Mouse (Mus musculus) thymus, adult 18-20 months (tissue): ENCODE data around the gene Gm4201.
"Not testable (repeated sequence)": the region's sequence is repeated elsewhere in the genome, so short reads cannot be mapped to it uniquely, and the experiment has no call there.

ENCODE experiments used
- DNase-seq, 2 experiments: peaks; one replicate each; pipeline ENCODE4 v3.0.0; 2022; ENCODE audit warnings: mixed read lengths in 2 of 2

The Gm4201 gene

DNA sequence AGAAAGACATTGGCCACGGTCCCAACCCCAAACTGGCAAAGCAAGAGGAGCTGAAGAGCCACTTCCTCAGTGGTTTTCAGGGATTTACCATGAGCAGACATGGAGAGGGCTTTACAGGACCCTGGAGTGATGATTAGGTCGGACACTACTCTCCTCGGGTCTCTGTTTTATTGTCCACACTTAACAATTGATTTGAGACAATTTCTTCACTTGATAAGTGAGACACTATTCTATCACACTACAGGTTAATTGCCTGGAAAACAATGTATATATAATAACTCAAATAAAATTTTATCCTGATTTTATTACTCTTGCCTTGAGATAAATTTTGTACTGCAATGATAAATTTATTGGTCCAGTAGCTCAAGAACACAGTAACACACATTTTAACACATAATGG, at the start of gene Gm4201:
Gene Gm4201 (minus strand): TSS at position 101 of the 400 bp plus-strand sequence.
- not testable (repeated sequence) for DNase-seq

DNA sequence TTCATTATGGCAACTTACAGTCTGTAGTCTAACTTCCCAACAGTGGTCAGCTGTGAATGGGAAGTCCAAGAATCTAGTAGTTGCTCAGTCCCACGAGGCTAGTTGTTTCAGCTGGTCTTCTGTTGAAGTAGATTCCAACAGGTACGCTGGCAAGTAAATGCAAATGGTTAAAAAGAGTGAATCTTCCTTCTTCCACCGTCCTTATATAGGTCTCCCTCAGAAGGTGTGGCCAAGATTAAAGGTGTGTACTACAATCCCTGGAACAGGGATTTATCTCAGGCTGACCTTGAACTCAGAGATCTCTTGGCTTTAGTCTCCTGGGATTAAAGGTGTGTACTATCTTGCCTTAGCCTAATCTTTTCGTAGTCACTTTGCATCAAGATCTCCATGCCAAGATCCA, 22.9 kb upstream of the Gm4201 start, which contains the start of gene Gm4565:
Gene Gm4565 (minus strand): TSS at position 101 of the 400 bp plus-strand sequence.
- DNase-seq, result not testable (repeated sequence)

DNA sequence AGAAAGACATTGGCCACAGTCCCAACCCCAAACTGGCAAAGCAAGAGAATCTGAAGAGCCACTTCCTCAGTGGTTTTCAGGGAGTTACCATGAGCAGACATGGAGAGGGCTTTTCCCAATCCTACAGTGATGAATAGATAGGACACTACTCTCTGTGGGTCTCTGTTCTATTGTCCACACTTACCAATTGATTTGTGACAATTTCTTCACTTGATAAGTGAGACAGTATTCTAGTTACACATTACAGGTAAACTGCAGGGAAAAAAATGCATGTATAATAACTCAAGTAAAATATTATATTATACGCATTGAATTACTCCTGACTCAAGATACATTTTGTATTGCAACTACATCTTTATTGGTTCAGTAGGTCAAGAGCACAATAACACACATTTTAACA, 30.4 kb downstream of the Gm4201 start, which contains the start of gene Gm8677:
Gene Gm8677 (minus strand): TSS at position 101 of the 400 bp plus-strand sequence.
- not testable (repeated sequence) for DNase-seq

DNA sequence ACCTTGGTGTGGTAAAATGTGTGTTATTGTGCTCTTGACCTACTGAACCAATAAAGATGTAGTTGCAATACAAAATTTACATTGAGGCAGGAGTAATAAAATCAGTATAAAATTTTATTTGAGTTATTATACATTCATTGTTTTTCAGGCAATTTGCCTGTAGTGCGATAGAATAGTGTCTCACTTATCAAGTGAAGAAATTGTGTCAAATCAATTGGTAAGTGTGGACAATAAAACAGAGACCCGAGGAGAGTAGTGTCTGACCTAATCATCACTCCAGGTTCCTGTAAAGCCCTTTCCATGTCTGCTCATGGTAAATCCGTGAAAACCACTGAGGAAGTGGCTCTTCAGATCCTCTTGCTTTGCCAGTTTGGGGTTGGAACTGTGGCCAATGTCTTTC, 42.5 kb downstream of the Gm4201 start, which contains the start of gene Vmn1r152:
Gene Vmn1r152 (plus strand): TSS at position 301 of the 400 bp plus-strand sequence.
- not testable (repeated sequence) for DNase-seq
